Mouse (Mus musculus): Measurements from ENCODE around the gene Nfib. TPM values are rescaled to one million over a fixed set of nuclear protein-coding genes. Genes with fewer than 3 reads are reported as not detected.

Gene Nfib
- total RNA-seq, 4 experiments from 2014 or later, result 86.8 to 108 (median 98.2) TPM

- DNase-seq, result no peak
These were observed 208.4 kb downstream of the Nfib start for GRCm38 (mm10) chr4:82497141-82497566.

DNA sequence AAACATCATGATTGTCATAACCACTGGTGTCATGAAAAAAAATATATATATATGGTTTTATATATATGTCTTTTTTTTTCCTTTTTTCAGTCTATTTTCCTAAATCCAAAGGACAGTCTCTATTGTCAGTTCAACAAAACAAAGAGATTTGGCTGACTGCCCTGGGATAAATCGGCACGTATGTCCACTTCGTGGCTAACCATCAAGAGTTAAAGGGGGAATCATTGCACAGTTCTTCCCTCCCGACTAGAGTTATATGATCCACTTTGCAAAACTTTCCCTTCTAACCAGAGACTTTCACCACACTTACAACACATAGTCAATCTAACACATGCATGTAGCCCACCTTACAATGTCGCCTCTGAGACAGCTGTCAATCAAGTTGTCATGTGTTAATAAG, 209.2 kb downstream of the Nfib start:
- DNase-seq, result no peak

DNA sequence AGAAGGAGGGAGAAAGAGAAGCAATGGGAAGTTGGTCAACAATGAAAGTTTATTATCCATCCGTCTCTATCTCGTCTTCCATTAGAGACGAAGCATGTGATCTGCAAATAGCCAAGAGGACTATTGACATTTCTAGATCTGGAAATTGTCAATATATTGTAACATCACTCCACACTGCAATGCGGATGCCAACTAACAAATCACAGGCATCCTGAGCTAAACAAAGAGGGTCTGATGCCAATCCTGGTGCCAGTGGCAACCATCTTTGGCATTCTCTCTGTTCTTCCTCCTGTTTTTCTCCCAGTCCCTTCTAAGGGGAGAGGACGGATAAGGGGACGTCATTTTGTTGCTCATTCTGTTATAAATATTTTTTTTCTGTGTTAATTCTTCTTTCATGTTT, 209.9 kb downstream of the Nfib start:
- DNase-seq, result no peak

- no peak for DNase-seq
These were observed 210.7 kb downstream of the Nfib start for GRCm38 (mm10) chr4:82494829-82495228.

- no peak for DNase-seq
These were observed 211.1 kb downstream of the Nfib start for GRCm38 (mm10) chr4:82494424-82494823.

- no peak for DNase-seq
These were observed 211.7 kb downstream of the Nfib start for GRCm38 (mm10) chr4:82493865-82494264.

- DNase-seq, result no peak
These were observed 212.2 kb downstream of the Nfib start for GRCm38 (mm10) chr4:82493363-82493762.

- DNase-seq, result no peak
These were observed 212.8 kb downstream of the Nfib start for GRCm38 (mm10) chr4:82492737-82493136.

DNA sequence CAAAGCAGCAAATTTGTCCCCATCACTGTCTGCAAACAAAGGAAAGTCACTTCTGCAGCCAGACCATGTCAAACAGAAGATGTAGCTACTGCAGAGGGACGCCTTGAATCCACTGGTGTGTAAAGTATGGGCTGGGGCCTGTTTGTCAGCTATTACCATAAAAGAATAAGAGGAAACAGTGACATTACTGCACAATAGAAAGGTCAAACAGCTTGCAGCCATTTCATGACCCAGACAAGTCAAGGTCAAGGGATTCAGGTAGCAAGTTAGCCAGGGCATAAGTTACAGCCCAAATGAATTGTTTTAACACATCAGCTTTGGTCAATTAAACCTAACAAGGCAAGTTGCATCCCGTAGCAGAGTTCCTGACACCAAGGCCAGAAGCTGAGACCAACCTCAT, 215.6 kb downstream of the Nfib start:
- no peak for DNase-seq

- no peak for DNase-seq
These were observed 219.6 kb downstream of the Nfib start for GRCm38 (mm10) chr4:82485910-82486309.

- no peak for DNase-seq
These were observed 221.7 kb downstream of the Nfib start for GRCm38 (mm10) chr4:82483871-82484270.

DNA sequence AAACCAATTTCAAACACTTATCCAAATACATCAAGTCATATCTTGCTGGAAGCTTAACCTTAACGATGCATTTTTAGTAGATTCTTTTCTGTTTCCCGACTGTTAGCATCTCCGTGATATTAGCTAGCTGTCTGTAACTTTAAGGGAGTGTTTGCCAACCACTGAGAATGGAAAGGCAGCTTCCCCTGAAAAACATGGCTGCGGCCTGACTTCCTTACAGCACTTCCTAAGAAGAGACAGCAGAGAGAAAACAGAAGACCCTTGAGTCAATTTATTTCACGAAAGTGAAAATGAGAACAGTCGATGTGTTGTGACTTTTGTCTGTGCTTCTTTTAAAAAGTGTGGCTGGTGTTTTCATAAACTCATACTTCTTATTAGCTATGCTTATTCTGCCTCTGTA, 222.3 kb downstream of the Nfib start:
- no peak for DNase-seq

DNA sequence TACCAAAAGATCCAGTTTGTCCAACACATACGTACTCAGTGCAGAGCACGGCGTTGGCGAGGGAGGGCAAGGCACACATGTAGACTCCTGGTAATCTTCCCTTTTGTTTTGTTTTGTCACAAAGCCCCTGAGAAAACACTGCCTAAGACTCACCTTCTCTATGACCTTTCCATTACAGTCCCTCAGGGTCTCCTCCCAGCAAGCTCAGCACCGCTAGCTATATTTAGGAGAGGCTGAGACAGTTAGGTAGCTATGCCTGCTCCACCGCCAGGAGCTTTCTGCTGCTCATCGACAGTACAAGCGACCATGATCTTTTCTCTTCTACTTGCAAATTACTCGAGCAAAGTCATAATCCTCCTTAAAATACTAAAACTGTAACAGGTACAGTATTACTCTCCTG, 224.9 kb downstream of the Nfib start:
- DNase-seq, result no peak

DNA sequence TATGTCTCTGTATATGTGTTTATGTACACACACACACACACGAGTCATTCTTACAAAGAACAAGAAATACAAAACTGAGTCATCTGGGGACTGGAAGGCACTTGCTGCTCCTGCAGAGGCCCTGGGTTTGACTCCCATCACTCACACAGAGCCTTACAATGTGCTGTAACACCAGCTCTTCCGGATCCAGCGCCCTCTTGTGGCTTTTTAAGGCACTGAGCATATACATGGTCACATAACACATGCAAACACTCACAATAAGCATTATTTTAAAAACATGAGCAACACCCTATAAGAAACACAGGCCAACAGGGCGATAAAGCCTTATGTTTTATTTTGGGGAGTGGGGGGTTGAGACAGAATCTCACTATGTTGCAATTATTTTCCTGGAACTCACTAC, 226.2 kb downstream of the Nfib start:
- no peak for DNase-seq

GRCm38 (mm10) chr4:82477742-82478141, 227.8 kb downstream of the Nfib start:
- DNase-seq, result no peak

- no peak for DNase-seq
These were observed 229.1 kb downstream of the Nfib start for GRCm38 (mm10) chr4:82476411-82476810.

DNA sequence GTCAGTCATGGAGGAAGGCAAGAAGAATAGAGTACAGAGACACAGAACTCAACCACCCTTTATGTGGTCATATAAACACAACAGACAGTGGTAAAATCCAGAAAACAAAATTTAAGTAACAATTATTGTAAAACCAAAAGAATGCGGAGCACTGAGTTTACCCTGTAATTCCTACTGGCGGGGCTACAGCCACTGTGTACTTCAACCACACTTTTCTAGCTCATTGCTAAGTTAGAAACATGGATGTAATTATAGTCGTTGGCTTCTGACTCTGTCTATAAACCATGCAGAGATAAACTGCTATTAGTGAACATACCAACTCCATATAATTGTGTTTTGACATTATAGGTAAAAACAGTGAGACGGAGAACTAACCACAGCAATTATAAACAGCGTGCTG, 231.2 kb downstream of the Nfib start:
- DNase-seq, result no peak

- no peak for DNase-seq
These were observed 234.6 kb downstream of the Nfib start for GRCm38 (mm10) chr4:82470938-82471320.

- DNase-seq, result no peak
These were observed 235.2 kb downstream of the Nfib start for GRCm38 (mm10) chr4:82470212-82470937.

GRCm38 (mm10) chr4:82468944-82469343, 236.6 kb downstream of the Nfib start:
- no peak for DNase-seq

GRCm38 (mm10) chr4:82466717-82467116, 238.8 kb downstream of the Nfib start:
- no peak for DNase-seq

DNA sequence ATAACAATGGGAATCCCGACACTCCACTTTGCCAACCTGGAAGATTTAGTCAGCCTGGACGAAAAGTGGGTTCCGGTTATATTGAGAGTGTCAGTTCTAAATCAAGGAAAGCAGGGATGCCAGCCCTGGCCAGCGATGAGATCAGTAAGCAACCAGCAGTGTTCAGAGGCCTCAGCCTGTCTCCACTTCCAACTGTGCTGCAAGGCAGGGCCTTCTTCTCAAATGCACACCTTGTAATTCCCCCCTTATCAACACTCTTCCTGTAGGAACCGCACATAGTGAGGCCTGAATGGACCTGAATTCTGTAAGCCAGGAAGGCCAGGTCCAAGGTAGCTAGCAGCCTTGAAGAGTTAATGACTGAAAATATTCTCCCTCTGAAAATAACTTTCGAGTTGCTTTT, 239.4 kb downstream of the Nfib start:
- DNase-seq, result no peak

GRCm38 (mm10) chr4:82464051-82464632, 241.4 kb downstream of the Nfib start:
- DNase-seq, result peak; percentile 63

DNA sequence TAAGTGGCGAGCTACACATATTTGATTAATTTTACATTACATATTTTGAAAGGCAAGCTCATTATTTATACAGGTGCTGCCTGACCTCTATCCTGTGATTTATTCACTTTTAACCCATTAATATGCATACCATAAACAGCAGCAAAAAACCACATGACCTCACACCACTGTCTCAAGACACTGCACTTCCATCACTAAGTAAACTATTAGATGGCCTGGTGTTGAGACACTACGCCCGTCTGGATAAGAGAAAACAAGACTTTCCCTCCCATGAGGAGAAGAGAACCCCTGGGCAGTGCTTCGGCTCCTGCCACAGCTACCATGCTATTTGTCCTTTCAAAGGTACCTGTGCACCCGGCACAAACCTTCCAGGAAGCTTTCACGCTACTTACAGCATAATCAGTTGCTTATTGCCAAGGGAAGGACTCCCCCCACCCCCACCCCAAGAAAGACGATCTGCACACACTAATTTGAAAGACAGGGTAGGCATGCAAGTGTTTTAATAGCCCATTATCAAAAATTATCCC, 242.3 kb downstream of the Nfib start:
- DNase-seq, result no peak
